7 mouse cellular contexts compared by ENCODE assay signal in the genomic region with DNA sequence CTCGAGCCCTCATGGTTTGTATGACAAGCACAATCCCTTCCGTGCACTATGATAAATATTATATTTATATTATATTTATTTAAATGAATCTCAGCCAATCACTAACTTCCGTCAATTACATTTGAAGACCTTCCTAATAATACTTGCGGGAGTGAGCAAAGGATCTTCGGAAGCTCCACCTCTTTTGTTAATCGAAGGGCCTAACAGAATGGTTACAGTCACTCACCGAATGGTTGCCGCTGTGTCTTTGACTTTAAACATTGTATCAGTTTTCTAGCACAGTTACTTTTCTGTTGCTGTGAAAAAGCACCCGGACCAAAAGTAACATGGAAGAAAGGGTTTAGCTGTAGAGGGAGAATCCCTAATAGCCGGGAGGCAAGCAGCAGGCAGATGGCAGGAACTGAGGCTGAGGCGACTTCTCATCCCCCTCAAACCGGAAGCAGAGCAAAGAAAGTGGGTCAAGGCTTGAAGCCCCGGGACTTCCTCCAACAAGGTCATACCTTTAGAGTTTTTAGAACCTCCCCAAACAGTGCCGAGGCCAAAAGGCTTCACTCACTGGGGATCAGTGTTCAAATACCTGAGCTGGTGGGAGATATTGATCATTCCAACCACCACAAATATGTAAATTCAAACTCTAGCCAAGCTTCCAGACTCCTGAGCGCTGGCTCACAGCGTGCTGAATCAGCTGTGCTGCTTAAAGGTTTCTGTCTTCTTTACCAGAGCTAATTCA. TPM values are rescaled to one million over a fixed set of nuclear protein-coding genes. Genes with fewer than 3 reads are reported as not detected.
DNase-seq lines count a peak whose midpoint lies in the region; ATAC-seq lines count a peak whose summit lies in the region.

No protein-coding gene starts in this region.

- peak overlapping the region; percentile 39 for H3K4me2 ChIP-seq in embryonic facial prominence, embryonic 13.5 days

- peaks cover 43% of the 10 kb centered on the region for H3K4me1 ChIP-seq in embryonic facial prominence, embryonic 13.5 days
- H3K4me1 ChIP-seq in limb, embryonic 10.5 days: peaks cover 27% of the 10 kb centered on the region

- WGBS in embryonic facial prominence, embryonic 13.5 days: 6% methylated on average over 16 of the region's 16 CpGs
- 25% methylated on average over 16 of the region's 16 CpGs for WGBS in limb, embryonic 10.5 days

- peak; percentile 22 to 28 for DNase-seq in spleen, postnatal 36 days (ENCODE audit: low spot score in 2 of 2)
- DNase-seq in spleen, postnatal 14 days (ENCODE audit: low spot score in 2 of 2): no peak
- DNase-seq in limb, embryonic 10.5 days (ENCODE audit: low spot score): no peak
- DNase-seq in splenic B cell, adult 2 months (ENCODE audit: low read depth, low spot score): peak; percentile 29
- no peak for DNase-seq in layer of hippocampus, adult 8-10 months (ENCODE audit: low spot score in 2 of 2)
- DNase-seq in left cerebral cortex, adult 9 months (ENCODE audit: low spot score in 2 of 2): no peak

- H3K4me3 ChIP-seq in embryonic facial prominence, embryonic 13.5 days: no peak overlapping the region
- peak overlapping the region; percentile 5; the same call in 1 of the 2 replicates for H3K4me3 ChIP-seq in limb, embryonic 10.5 days

- H3K36me3 ChIP-seq in embryonic facial prominence, embryonic 13.5 days: no peaks in the 10 kb centered on the region
- no peaks in the 10 kb centered on the region for H3K36me3 ChIP-seq in limb, embryonic 10.5 days
- no peaks in the 10 kb centered on the region for H3K36me3 ChIP-seq in splenic B cell, adult 2 months (ENCODE audit: control insufficient read depth, insufficient read depth, low read length, poor library complexity, severe bottlenecking)

- ATAC-seq in embryonic facial prominence, embryonic 13.5 days (ENCODE audit: insufficient number of reproducible peaks, insufficient read depth, low FRiP score, low TSS enrichment, low read depth): no peak

- H3K9me3 ChIP-seq in embryonic facial prominence, embryonic 13.5 days: no peaks in the 10 kb centered on the region
- H3K9me3 ChIP-seq in limb, embryonic 10.5 days (replicated peaks): no peaks in the 10 kb centered on the region

- peak overlapping the region; percentile 52; the same call in 1 of the 2 replicates for H3K9ac ChIP-seq in embryonic facial prominence, embryonic 13.5 days

- H3K27ac ChIP-seq in embryonic facial prominence, embryonic 13.5 days: peak overlapping the region; percentile 89
- H3K27ac ChIP-seq in limb, embryonic 10.5 days: peak overlapping the region; percentile 86

- H3K27me3 ChIP-seq in embryonic facial prominence, embryonic 13.5 days: no peaks in the 10 kb centered on the region
- H3K27me3 ChIP-seq in limb, embryonic 10.5 days (ENCODE audit: low read depth, poor library complexity, severe bottlenecking): no peaks in the 10 kb centered on the region
- H3K27me3 ChIP-seq in splenic B cell, adult 2 months (ENCODE audit: control insufficient read depth, insufficient read depth, low read length, poor library complexity, severe bottlenecking): no peaks in the 10 kb centered on the region

RNA-seq across cellular contexts. Expression of a gene that starts 16.0 kb away (rescaled TPM):
- 1,291 and 1,480 TPM in 2 replicates for polyA plus RNA-seq in embryonic facial prominence, embryonic 13.5 days (2015; fragmentation: Nextera tagmentation; extraction: Ambion mirVana)
- 1,294 and 1,475 TPM in 2 replicates for polyA plus RNA-seq in limb, embryonic 10.5 days (2016; fragmentation: Nextera tagmentation; extraction: Ambion mirVana)
- 100 to 1,000 TPM; 800 to 882 (median 860) TPM for total RNA-seq in layer of hippocampus, adult 8-10 months (2022)

RNA-seq across cellular contexts. Expression of a gene that starts 16.2 kb away (rescaled TPM):
- not detected in 2 replicates for polyA plus RNA-seq in embryonic facial prominence, embryonic 13.5 days (2015; fragmentation: Nextera tagmentation; extraction: Ambion mirVana)
- not detected in 2 replicates for polyA plus RNA-seq in limb, embryonic 10.5 days (2016; fragmentation: Nextera tagmentation; extraction: Ambion mirVana)
- not detected for total RNA-seq in layer of hippocampus, adult 8-10 months (2022)

RNA-seq across cellular contexts. Expression of a gene that starts 35.2 kb away (rescaled TPM):
- 1,422 and 1,651 TPM in 2 replicates for polyA plus RNA-seq in embryonic facial prominence, embryonic 13.5 days (2015; fragmentation: Nextera tagmentation; extraction: Ambion mirVana)
- polyA plus RNA-seq in limb, embryonic 10.5 days (2016; fragmentation: Nextera tagmentation; extraction: Ambion mirVana): 2,301 and 2,452 TPM in 2 replicates
- 100 to 1,000 TPM; 488 to 526 (median 515) TPM for total RNA-seq in layer of hippocampus, adult 8-10 months (2022)

RNA-seq across cellular contexts. Expression of a gene that starts 51.5 kb away (rescaled TPM):
- polyA plus RNA-seq in embryonic facial prominence, embryonic 13.5 days (2015; fragmentation: Nextera tagmentation; extraction: Ambion mirVana): 26.8 and 27.8 TPM in 2 replicates
- 23.9 and 28.3 TPM in 2 replicates for polyA plus RNA-seq in limb, embryonic 10.5 days (2016; fragmentation: Nextera tagmentation; extraction: Ambion mirVana)
- 10 to 100 TPM; 17.9 to 21.8 (median 19.6) TPM for total RNA-seq in layer of hippocampus, adult 8-10 months (2022)

Comparison
In these comparisons a context has a peak if more than half of its experiments do, and no peak if none do; other contexts are left out.
1. DNase-seq: peak in spleen, postnatal 36 days (2 of 2) and splenic B cell, adult 2 months (single experiment); none in spleen, postnatal 14 days (0 of 2), limb, embryonic 10.5 days (single experiment), layer of hippocampus, adult 8-10 months (0 of 2) and left cerebral cortex, adult 9 months (0 of 2).